Mouse (Mus musculus) heart, adult 2 months (tissue): Measurements from ENCODE around the gene Satb1. TPM values are rescaled to one million over a fixed set of nuclear protein-coding genes. Genes with fewer than 3 reads are reported as not detected.
A peak's percentile ranks its signal among the peaks of the same experiment; 100 is the strongest.

Experiments
- DNase-seq, 2 experiments: peaks; one replicate each; pipeline ENCODE4 v3.0.0; 2021
- H3K27ac ChIP-seq: fragments of 200-600 bp; 2 replicates; pipeline ENCODE4 v1.8.1; 2022
- H3K27me3 ChIP-seq: fragments of 200-500 bp; 2 replicates; pipeline ENCODE4 v1.6.1; 2012; ENCODE audit warnings: mild to moderate bottlenecking, low read length, inconsistent platforms, mixed read lengths; ENCODE audit not compliant: control insufficient read depth, insufficient read depth
- H3K36me3 ChIP-seq: fragments of 200-500 bp; 2 replicates; pipeline ENCODE4 v1.6.1; 2012; ENCODE audit warnings: low read length, inconsistent platforms; ENCODE audit not compliant: control insufficient read depth, insufficient read depth
- H3K4me1 ChIP-seq: fragments of 200-500 bp; 2 replicates; pipeline ENCODE4 v1.6.1; 2011; ENCODE audit warnings: low read length; ENCODE audit not compliant: control insufficient read depth, insufficient read depth
- H3K4me3 ChIP-seq: fragments of 200-600 bp; 2 replicates; pipeline ENCODE4 v1.8.1; 2022
- H3K79me2 ChIP-seq: fragments of 200-500 bp; replicated peaks from 2 replicates; pipeline ENCODE4 v1.6.1; 2012; ENCODE audit warnings: mild to moderate bottlenecking, inconsistent platforms, low read length, moderate library complexity, mixed read lengths; ENCODE audit not compliant: control insufficient read depth, insufficient read depth
- H3K9ac ChIP-seq: fragments of 200-500 bp; 2 replicates; pipeline ENCODE4 v1.6.1; 2012; ENCODE audit warnings: low read depth, mild to moderate bottlenecking, control low read depth, inconsistent platforms, low read length, mixed read lengths
- CTCF ChIP-seq: fragments of 200-600 bp; IDR thresholded peaks from 2 replicates; pipeline ENCODE4 v1.8.1; 2022; ENCODE audit warnings: antibody characterized with exemption, mild to moderate bottlenecking, moderate library complexity
- EP300 ChIP-seq: fragments of 200-500 bp; IDR thresholded peaks from 2 replicates; pipeline ENCODE4 v1.6.1; 2011; ENCODE audit warnings: low read depth, low read length, control low read depth; ENCODE audit not compliant: insufficient read depth
- POLR2A ChIP-seq: fragments of 200-500 bp; IDR thresholded peaks from 2 replicates; pipeline ENCODE4 v1.6.1; 2011; ENCODE audit warnings: mild to moderate bottlenecking, low read depth, low read length, control low read depth; ENCODE audit not compliant: insufficient read depth
- WGBS: fragments of 180-500 bp; shearing (Covaris S2); methylation state at CpG from one replicate; pipeline ENCODE4 v1.1.7; 2018; 5-methylcytosine and 5-hydroxymethylcytosine counted together
- intact Hi-C: fragments of 180-260 bp; cut with DNase I; formaldehyde crosslinking; loops from one replicate; pipeline ENCODE4 v1.15.1; 2025
- long read RNA-seq: library from polyadenylated mRNA; stranded (forward); transcript quantifications from one replicate; pipeline ENCODE4 v2.0.0, GENCODE M21; 2021
- polyA plus RNA-seq: library from polyadenylated mRNA; depleted of rRNA; stranded (reverse); fragments of >200 nt; gene quantifications from 2 replicates; pipeline ENCODE4 v1.2.3, GENCODE M21; 2012; rRNA removed
- total RNA-seq, 2 experiments: library from RNA; stranded (reverse); gene quantifications; 2 replicates each; pipeline ENCODE4 v1.2.3; 2021

Satb1 gene
- total RNA-seq (10 to 100 TPM; 20.1 to 25.4 TPM), polyA plus RNA-seq (10.9 and 18.4 TPM in 2 replicates)
- long read RNA-seq, full-length matches to known transcripts = 2 of 4 reads
- long read RNA-seq, partial matches to known transcripts = 0 of 4 reads
- long read RNA-seq, other reads (novel, unspliced or antisense) = 2 of 4 reads

DNA sequence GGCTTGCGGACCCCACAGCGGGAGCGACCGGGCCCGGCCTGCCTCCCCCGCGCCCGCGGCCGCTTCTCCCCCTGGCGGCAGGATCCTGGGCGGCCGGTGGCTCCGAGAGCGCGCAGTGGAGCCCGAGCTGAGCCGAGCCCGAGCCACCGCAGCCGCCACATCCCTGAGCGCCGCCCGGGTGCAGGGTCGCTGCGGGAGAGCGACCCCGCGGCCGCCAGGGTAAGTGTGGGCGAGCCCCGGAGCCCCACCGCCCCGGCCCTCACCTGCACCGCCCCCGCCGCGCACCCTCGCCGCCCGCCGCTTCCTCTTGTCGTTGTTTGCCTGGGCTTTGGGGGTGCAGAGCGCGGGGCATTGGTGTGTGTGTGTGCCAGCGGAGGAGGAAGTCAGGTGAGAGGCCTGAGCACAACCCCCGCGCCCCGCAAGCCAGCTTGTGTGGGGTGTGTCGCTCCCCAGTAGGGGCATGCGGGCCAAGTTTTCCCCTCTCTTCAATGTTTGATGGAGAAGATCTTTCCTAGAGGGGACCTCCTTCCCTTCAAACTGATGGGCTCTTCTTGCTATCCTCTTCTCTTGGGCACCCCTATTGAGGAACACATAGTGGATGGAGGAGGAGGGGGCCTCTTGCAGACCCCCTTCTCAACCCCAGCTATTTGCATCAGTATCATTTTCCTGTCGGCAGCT lies at the start of gene Satb1:
Satb1 (minus strand) TSS at position 391 of the 678 bp plus-strand sequence.
- peak; percentile 73 to 77 for DNase-seq
- no peaks in the 10 kb centered on the region for H3K36me3 ChIP-seq
- intact Hi-C loops = loop anchor here (2.0 to 5.0 kb wide), 2 partner anchors 22 to 1021 kb away; no protein-coding TSS in a partner anchor
- H3K27me3 ChIP-seq = peaks cover 19% of the 10 kb centered on the region
- H3K4me1 ChIP-seq = no peaks in the 10 kb centered on the region
- whole genome bisulfite sequencing = 2% methylated on average over 44 of the region's 52 CpGs
- no peaks in the 10 kb centered on the region for H3K79me2 ChIP-seq
- H3K4me3 ChIP-seq = peak within 1 kb of the TSS; percentile 62
- H3K9ac ChIP-seq = peak within 1 kb of the TSS; percentile 72
- TF ChIP-seq EP300 = no peak
- TF ChIP-seq CTCF = peak; percentile 63
- no peak within 1 kb of the TSS for H3K27ac ChIP-seq

DNA sequence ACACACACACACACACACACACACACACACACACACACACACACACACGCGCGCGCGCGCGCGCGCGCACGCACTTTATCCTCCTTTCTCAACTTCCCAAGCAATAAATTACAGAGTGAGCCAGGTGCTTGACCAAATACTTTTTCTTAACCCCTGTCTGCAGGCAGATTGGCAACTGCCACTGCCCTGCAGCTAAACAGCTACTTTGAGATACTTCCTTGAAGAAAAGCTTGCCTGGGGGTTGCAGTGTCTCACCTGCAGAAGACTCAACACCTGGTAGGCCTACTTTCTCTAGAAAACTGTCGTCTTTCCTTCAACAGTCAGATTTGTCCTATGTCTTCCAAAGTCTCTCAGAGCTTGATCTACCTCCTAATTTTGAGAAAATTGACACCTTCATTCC lies 49.5 kb upstream of the Satb1 start:
- intact Hi-C loops = no loop called here
- DNase-seq = no peak
- 97% methylated on average over 12 of the region's 12 CpGs for WGBS
- Histone ChIP-seq H3K9ac (no peak overlapping the region), H3K4me3 (no peak overlapping the region), H3K36me3 (no peaks in the 10 kb centered on the region), H3K27me3 (no peaks in the 10 kb centered on the region), H3K4me1 (no peaks in the 10 kb centered on the region), H3K27ac (no peak overlapping the region), H3K79me2 (no peaks in the 10 kb centered on the region)
- TF ChIP-seq EP300 (no peak), POLR2A (no peak), CTCF (no peak)

DNA sequence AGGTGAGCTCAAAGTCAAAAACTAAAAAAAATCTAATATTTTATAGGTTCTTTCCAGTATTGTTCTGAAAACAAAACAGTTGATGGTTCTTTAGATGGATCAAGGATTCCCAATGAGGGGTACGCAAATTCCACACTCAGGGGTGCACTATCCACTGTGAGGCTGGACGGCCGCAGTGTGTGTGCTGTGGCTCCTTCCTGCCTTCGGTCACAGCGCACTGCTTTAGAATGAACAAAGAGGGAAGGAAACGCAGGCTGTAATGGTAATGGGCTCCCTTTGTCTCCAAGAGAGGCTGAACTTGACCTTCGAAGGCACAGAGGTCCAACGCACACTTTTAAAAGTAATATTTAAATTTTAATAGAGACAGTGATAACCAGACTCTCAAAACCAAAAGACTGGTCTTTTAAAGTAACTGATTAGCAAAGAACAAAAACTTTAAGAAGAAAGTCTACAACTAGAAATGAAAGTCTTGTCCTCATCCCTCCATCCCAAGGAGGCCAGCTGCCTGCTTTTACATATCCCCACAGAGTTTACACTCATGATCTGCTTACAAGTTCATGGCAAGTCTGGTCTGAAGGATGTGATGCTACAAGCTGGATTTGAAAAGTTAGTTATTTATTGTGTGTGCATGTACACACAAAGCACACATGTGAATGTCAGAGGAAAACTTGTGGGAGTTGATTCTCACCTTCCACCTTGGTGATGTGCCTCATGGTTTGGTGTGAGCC lies 48.0 kb upstream of the Satb1 start:
- no peak overlapping the region for H3K4me3 ChIP-seq
- no peak for TF ChIP-seq POLR2A
- no peaks in the 10 kb centered on the region for H3K27me3 ChIP-seq
- intact Hi-C loops = no loop called here
- H3K36me3 ChIP-seq = no peaks in the 10 kb centered on the region
- DNase-seq = no peak
- no peak overlapping the region for H3K9ac ChIP-seq
- H3K27ac ChIP-seq = no peak overlapping the region
- WGBS = 74% methylated on average over 8 of the region's 8 CpGs
- H3K4me1 ChIP-seq = no peaks in the 10 kb centered on the region
- H3K79me2 ChIP-seq = no peaks in the 10 kb centered on the region

DNA sequence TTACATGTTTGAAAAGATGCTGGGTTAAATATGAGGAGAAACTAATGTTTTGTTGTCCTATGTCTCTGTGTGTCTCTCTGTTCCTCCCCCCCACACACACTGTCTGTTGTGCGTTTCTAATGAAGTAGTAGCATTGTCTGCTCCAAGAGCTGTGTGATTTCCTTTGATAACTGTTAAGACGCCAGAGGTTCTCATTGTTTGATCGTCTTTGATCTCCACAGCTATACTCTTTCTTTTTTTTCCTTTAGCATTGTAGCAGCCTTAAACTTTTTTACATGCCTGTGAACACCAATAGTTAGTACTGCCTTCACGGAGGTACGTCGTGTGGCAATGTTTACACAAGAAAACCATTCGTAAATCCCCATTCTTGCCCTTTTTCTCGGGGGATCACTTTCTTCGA lies 47.1 kb upstream of the Satb1 start:
- H3K4me1 ChIP-seq = no peaks in the 10 kb centered on the region
- no peak overlapping the region for H3K4me3 ChIP-seq
- intact Hi-C loops = no loop called here
- H3K79me2 ChIP-seq = no peaks in the 10 kb centered on the region
- DNase-seq = no peak
- no peak for TF ChIP-seq EP300
- no peak for TF ChIP-seq POLR2A
- no peak for TF ChIP-seq CTCF
- WGBS = 42% methylated on average over 9 of the region's 9 CpGs
- no peaks in the 10 kb centered on the region for H3K27me3 ChIP-seq
- no peak overlapping the region for H3K9ac ChIP-seq
- H3K27ac ChIP-seq = no peak overlapping the region
- no peaks in the 10 kb centered on the region for H3K36me3 ChIP-seq

DNA sequence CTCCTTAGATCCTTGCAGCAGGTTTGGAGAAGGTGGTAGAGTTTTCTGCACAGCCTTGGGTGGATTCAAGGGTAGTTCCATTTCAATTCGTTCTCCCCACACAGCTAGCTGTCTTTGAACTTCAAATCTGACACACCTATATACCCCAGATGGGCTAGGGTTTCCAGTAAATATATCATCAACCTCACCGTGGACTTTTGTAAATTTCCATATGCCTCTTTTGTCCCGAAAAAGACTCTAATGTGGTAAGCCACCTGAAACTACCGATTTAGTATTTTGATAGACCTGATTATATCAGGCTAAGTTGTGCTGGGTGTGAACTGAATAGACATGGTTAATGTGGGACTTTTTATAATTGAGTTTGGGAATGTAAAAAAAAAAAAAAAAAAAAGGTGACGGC lies 46.6 kb upstream of the Satb1 start:
- Histone ChIP-seq H3K4me3 (no peak overlapping the region), H3K9ac (no peak overlapping the region), H3K79me2 (no peaks in the 10 kb centered on the region), H3K27ac (no peak overlapping the region), H3K36me3 (no peaks in the 10 kb centered on the region), H3K27me3 (no peaks in the 10 kb centered on the region), H3K4me1 (no peaks in the 10 kb centered on the region)
- no peak for DNase-seq
- 75% methylated on average over 5 of the region's 5 CpGs for WGBS
- TF ChIP-seq CTCF (no peak), POLR2A (no peak), EP300 (no peak)
- intact Hi-C loops = no loop called here

DNA sequence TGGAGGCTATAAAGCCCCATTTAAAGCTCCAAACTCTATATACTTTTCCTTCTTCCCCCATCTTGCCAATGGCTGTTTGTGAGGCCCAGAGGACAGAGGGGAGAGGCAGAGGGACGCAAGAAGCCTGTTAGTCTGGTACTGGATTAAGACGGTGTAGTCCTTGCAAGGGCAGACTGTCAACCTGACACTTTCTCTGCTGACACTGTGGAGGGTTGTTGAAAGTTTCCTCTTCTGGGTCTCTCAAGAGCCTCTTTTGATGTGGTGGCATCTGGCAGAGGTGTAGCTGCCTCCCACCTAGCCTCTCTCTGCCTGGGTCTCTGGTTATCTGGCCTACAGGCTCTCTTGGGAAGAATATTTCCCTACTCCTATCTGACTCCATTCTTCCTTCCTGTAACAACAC lies 46.1 kb upstream of the Satb1 start:
- whole genome bisulfite sequencing = 48% methylated on average over 2 of the region's 2 CpGs
- no peaks in the 10 kb centered on the region for H3K27me3 ChIP-seq
- H3K4me1 ChIP-seq = no peaks in the 10 kb centered on the region
- intact Hi-C loops = no loop called here
- TF ChIP-seq EP300 (no peak), POLR2A (no peak), CTCF (no peak)
- no peak overlapping the region for H3K27ac ChIP-seq
- H3K36me3 ChIP-seq = no peaks in the 10 kb centered on the region
- H3K79me2 ChIP-seq = no peaks in the 10 kb centered on the region
- no peak overlapping the region for H3K9ac ChIP-seq
- no peak for DNase-seq
- H3K4me3 ChIP-seq = no peak overlapping the region
